Mouse (Mus musculus) ES-E14 (cell line): ENCODE results near the gene Pusl1. TPM values are rescaled to one million over a fixed set of nuclear protein-coding genes. Genes with fewer than 3 reads are reported as not detected.

Experiments used
- DNase-seq: peaks from one replicate; pipeline ENCODE4 v3.0.0-alpha.2; 2013; ENCODE audit warnings: low read depth, low spot score
- H3K27ac ChIP-seq: 2 replicates; pipeline ENCODE4 v1.5.1; 2012; ENCODE audit warnings: low read depth, mild to moderate bottlenecking, low read length, moderate library complexity, mixed read lengths; ENCODE audit not compliant: poor library complexity, insufficient read depth, severe bottlenecking
- H3K36me3 ChIP-seq: 2 replicates; pipeline ENCODE4 v1.6.1; 2012; ENCODE audit warnings: mild to moderate bottlenecking, low read length, moderate library complexity, mixed read lengths; ENCODE audit not compliant: control insufficient read depth, poor library complexity, insufficient read depth, severe bottlenecking
- H3K4me1 ChIP-seq, 2 experiments: fragments of 150-350 bp in 1 of 2; sonication (generic) in 1 of 2; 2 replicates each; pipeline ENCODE4 v1.6.1; 2012; ENCODE audit warnings: low read length in 2 of 2, mild to moderate bottlenecking in 1 of 2, mixed read lengths in 1 of 2; ENCODE audit not compliant: control insufficient read depth in 2 of 2, insufficient read depth in 2 of 2, poor library complexity in 1 of 2
- H3K4me3 ChIP-seq, 2 experiments: fragments of 150-350 bp in 1 of 2; sonication (generic) in 1 of 2; 2 replicates each; pipeline ENCODE4 v1.5.1; 2012; ENCODE audit warnings: low read length in 2 of 2, low read depth in 1 of 2, mild to moderate bottlenecking in 1 of 2, mixed read lengths in 1 of 2; ENCODE audit not compliant: insufficient read depth in 1 of 2, poor library complexity in 1 of 2, severe bottlenecking in 1 of 2
- H3K9ac ChIP-seq: 2 replicates; pipeline ENCODE4 v1.6.1; 2012; ENCODE audit warnings: low read depth, mild to moderate bottlenecking, low read length, mixed read lengths; ENCODE audit not compliant: poor library complexity, insufficient read depth, severe bottlenecking
- H3K9me3 ChIP-seq: fragments of 150-350 bp; sonication (generic); 2 replicates; pipeline ENCODE4 v1.6.1; 2012; ENCODE audit warnings: low read depth, mild to moderate bottlenecking, low read length; ENCODE audit not compliant: control insufficient read depth, insufficient read depth
- CHD2 ChIP-seq: IDR thresholded peaks from 2 replicates; pipeline ENCODE4 v1.6.1; 2014; ENCODE audit warnings: mild to moderate bottlenecking, low read depth, low read length, inconsistent platforms
- HCFC1 ChIP-seq: IDR thresholded peaks from 2 replicates; pipeline ENCODE4 v1.6.1; 2012; ENCODE audit warnings: low read length, inconsistent platforms, borderline replicate concordance; ENCODE audit not compliant: insufficient read depth
- MAFK ChIP-seq: IDR thresholded peaks from 2 replicates; pipeline ENCODE4 v1.6.1; 2014; ENCODE audit warnings: mild to moderate bottlenecking, low read depth, low read length, inconsistent platforms; ENCODE audit not compliant: insufficient read depth
- ZC3H11A ChIP-seq: IDR thresholded peaks from 2 replicates; pipeline ENCODE4 v1.6.1; 2012; ENCODE audit warnings: low read depth, mild to moderate bottlenecking, inconsistent platforms, low read length, borderline replicate concordance
- ZNF384 ChIP-seq: IDR thresholded peaks from 2 replicates; pipeline ENCODE4 v1.6.1; 2012; ENCODE audit warnings: low read depth, low read length, inconsistent platforms
- in situ Hi-C, 2 experiments: fragments of 600-800 bp; cut with MboI; formaldehyde crosslinking; loops; one replicate each; pipeline ENCODE4 v1.15.1; 2025; ENCODE audit warnings: low sequenced_read_pairs in 2 of 2, inconsistent platforms in 1 of 2; ENCODE audit not compliant: unreplicated experiment in 2 of 2
- total RNA-seq: library from RNA; depleted of rRNA; stranded (reverse); fragments of 300-350 nt; gene quantifications from 2 replicates; pipeline ENCODE4 v1.2.3, GENCODE M21; 2012

Pusl1 gene
- total RNA-seq, 1 experiment, result 62.2 TPM

GRCm38 (mm10) chr4:155907003-155907402, 15.4 kb upstream of the Pusl1 start:
- Histone ChIP-seq H3K27ac (no peak overlapping the region), H3K9ac (no peak overlapping the region), H3K36me3 (peaks cover 14% of the 10 kb centered on the region), H3K4me3 (no peak overlapping the region), H3K4me1 (no peaks in the 10 kb centered on the region), H3K9me3 (no peaks in the 10 kb centered on the region)
- DNase-seq, result no peak
- in situ Hi-C loops, result no loop called here
- no peak for TF ChIP-seq HCFC1

GRCm38 (mm10) chr4:155906125-155906524, 14.5 kb upstream of the Pusl1 start:
- Histone ChIP-seq H3K9me3 (no peaks in the 10 kb centered on the region), H3K36me3 (peaks cover 21% of the 10 kb centered on the region), H3K4me1 (no peaks in the 10 kb centered on the region), H3K4me3 (no peak overlapping the region), H3K9ac (no peak overlapping the region), H3K27ac (no peak overlapping the region)
- TF ChIP-seq ZC3H11A (no peak), CHD2 (no peak), MAFK (no peak), ZNF384 (no peak), HCFC1 (no peak)
- in situ Hi-C loops, result no loop called here
- no peak for DNase-seq

DNA sequence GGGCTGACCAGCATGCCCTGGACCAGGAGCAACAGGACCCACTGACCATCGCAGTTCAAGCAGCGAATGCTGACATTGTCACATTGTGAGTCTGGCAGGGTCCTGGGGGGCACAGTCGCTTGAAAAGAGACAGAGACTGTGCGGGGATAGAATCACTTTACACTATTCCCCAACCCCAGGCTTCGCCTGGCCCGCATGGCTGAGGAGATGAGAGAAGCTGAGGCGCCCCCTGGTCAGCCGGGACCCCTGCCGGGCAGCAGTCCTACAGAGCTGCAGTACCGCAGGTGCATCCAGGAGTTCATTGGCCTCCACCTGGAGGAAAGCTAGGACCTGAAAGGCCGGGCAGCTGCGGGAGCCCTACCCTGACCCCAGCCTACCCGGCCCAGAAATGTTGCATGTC, 14.1 kb upstream of the Pusl1 start:
- Histone ChIP-seq H3K27ac (no peak overlapping the region), H3K4me3 (no peak overlapping the region), H3K4me1 (no peaks in the 10 kb centered on the region), H3K9me3 (no peaks in the 10 kb centered on the region), H3K36me3 (peaks cover 24% of the 10 kb centered on the region), H3K9ac (no peak overlapping the region)
- TF ChIP-seq CHD2, result no peak
- in situ Hi-C loops, result no loop called here
- no peak for DNase-seq

DNA sequence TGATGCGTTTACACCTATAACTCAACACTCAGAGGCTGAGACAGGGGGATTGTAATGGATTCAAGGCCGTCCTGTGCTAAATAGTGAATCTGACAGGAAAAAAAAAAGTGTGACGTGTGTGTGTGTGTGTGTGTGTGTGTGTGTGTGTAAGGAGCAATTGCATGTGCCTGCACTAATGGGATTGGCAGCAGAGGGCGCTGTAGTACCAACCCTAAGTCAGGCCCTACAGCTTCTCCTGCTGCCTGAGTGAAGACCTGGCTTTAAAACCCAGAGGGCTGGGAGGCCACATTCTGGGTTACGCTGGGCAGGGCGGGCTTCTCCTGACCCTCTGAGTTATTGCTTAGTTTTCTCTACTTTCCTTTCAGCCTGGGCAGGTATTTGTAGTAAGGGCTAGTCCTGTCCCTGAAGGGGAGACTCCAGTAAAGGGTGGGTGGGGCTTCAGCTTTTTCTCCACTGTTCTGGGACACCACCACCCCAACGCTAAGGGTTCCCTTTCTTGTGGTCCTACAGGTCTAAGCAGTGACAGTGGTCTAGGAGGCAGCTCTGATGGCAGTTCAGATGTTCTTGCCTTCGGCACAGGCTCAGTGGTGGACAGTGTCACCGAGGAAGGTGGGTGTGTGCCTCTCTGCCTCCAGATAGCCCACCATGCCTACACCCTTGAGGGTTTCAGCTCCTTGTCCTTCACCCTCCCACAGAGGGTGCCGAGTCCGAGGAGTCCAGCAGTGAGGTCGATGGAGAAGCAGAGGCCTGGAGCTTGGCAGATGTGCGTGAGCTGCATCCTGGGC, 12.9 kb upstream of the Pusl1 start:
- Histone ChIP-seq H3K4me3 (no peak overlapping the region), H3K36me3 (peaks cover 27% of the 10 kb centered on the region)
- DNase-seq, result peak; percentile 60

DNA sequence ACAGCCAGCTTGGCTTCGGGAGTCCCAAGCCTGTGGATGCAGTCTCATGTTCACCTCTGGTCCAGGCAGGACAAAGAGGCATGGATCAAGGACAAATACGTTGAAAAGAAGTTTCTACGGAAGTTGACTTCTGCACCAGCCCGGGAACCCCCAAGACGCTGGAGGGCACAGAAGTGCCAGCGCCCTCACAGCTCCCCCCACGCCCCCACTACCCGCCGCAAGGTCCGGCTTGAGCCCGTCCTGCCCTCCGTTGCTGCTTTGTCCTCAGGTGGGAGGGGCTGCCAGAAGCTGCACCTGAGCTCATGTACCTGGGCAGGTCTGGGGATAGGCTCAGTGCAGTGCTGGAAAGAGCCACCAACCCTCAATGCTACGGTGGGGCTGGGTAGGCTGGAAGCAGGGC, 11.7 kb upstream of the Pusl1 start:
- in situ Hi-C loops, result no loop called here
- Histone ChIP-seq H3K27ac (no peak overlapping the region), H3K36me3 (peaks cover 31% of the 10 kb centered on the region), H3K4me1 (no peaks in the 10 kb centered on the region), H3K9ac (no peak overlapping the region), H3K9me3 (no peaks in the 10 kb centered on the region), H3K4me3 (no peak overlapping the region)
- DNase-seq, result no peak
- TF ChIP-seq ZNF384, result no peak
- no peak for TF ChIP-seq CHD2
- no peak for TF ChIP-seq MAFK
- no peak for TF ChIP-seq ZC3H11A
- TF ChIP-seq HCFC1, result no peak

More for the DNA sequence above, 12.9 kb upstream of the Pusl1 start:
- TF ChIP-seq MAFK, result no peak
- TF ChIP-seq ZNF384, result no peak
- TF ChIP-seq HCFC1, result no peak
- TF ChIP-seq ZC3H11A, result no peak
- no peak for TF ChIP-seq CHD2
- Histone ChIP-seq H3K9ac (no peak overlapping the region), H3K27ac (no peak overlapping the region), H3K9me3 (no peaks in the 10 kb centered on the region), H3K4me1 (no peaks in the 10 kb centered on the region)
- in situ Hi-C loops, result no loop called here
